Mouse (Mus musculus) ES-E14 (cell line): ENCODE data around the gene Npff.

Experiments
- CHD2 ChIP-seq: IDR thresholded peaks from 2 replicates; pipeline ENCODE4 v1.6.1; 2014; ENCODE audit warnings: mild to moderate bottlenecking, low read depth, low read length, inconsistent platforms
- MAFK ChIP-seq: IDR thresholded peaks from 2 replicates; pipeline ENCODE4 v1.6.1; 2014; ENCODE audit warnings: mild to moderate bottlenecking, low read depth, low read length, inconsistent platforms; ENCODE audit not compliant: insufficient read depth

- TF ChIP-seq MAFK (no peak), CHD2 (no peak)
Measured at GRCm38 (mm10) chr15:102483136-102483535, 41.6 kb downstream of the Npff start.
